Mouse (Mus musculus): Measurements from ENCODE around the gene Gm20388.

DNA sequence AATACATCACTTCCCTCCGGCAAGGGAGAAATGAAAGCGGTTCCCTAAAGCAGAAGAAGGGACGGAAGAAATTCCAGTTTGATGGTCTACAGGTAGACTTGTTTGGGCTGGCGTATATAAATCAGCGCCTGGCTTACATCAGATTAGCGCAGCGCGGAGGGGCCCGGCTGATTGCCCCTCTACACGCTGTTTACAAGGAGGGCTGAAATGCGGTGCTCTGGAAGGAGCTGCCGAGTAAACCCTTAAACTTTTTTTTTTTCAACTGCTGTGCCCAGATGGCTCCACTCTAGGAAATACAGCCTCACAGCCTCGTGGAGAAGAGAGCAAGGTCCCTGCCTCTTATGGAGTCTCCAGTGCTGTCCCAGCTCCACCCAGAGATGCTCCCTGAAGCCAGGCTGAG is 1070.3 kb downstream of the Gm20388 start:
- TF ChIP-seq CTCF (IDR thresholded peaks at IDR 0.05; ENCODE audit: control insufficient read depth, insufficient read depth, low read length) = no peak
- TF ChIP-seq POLR2A (IDR thresholded peaks at IDR 0.05; ENCODE audit: borderline replicate concordance, control insufficient read depth, low read depth, low read length) = no peak

Data from bone marrow, adult 2 months (tissue).